Mouse (Mus musculus): ENCODE measurements around the gene Tmub1.

DNA sequence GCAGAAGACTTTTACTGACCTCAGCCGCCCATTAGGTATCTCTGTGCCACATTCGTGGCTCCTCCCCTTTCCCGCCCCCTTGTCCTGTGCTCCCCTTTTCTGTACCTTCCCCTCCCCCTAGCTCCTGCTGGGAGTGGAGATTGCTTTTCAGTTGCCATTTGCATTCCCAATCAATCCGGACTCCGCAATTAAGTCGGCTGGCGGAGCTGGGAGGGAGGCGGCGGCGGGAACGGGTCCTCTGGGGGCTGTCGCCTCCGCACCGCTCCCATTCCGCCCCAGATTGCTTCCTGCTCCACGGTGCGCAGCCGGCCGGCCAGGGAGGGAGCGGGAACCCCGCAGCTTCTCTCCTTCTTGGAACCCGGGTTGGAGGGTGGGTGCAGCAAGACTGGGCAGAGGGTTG is 37.3 kb upstream of the Tmub1 start:
- TF ChIP-seq CTCF (conservative IDR thresholded peaks at IDR 0.05; ENCODE audit: low read length) (no peak), NANOG (IDR thresholded peaks at IDR 0.05; ENCODE audit: borderline replicate concordance, low read length) (peak; percentile 71), POU5F1 (IDR thresholded peaks at IDR 0.05; ENCODE audit: borderline replicate concordance, low read length) (no peak)
